Mouse (Mus musculus): ENCODE results near the gene Cyp4f17. TPM values are rescaled to one million over a fixed set of nuclear protein-coding genes. Genes with fewer than 3 reads are reported as not detected.
A peak's percentile ranks its signal among the peaks of the same experiment; 100 is the strongest.

Cyp4f17 gene
- 1 to 10 TPM; 3.6 to 5.1 TPM for total RNA-seq (2021)
- long read RNA-seq, experiment 1, partial matches to known transcripts = 0 of 4 reads
- long read RNA-seq, experiment 1, other reads (novel, unspliced or antisense) = 3 of 4 reads
- long read RNA-seq, experiment 2, partial matches to known transcripts = 1 of 1 reads
- long read RNA-seq, experiment 2, other reads (novel, unspliced or antisense) = 0 of 1 reads

DNA sequence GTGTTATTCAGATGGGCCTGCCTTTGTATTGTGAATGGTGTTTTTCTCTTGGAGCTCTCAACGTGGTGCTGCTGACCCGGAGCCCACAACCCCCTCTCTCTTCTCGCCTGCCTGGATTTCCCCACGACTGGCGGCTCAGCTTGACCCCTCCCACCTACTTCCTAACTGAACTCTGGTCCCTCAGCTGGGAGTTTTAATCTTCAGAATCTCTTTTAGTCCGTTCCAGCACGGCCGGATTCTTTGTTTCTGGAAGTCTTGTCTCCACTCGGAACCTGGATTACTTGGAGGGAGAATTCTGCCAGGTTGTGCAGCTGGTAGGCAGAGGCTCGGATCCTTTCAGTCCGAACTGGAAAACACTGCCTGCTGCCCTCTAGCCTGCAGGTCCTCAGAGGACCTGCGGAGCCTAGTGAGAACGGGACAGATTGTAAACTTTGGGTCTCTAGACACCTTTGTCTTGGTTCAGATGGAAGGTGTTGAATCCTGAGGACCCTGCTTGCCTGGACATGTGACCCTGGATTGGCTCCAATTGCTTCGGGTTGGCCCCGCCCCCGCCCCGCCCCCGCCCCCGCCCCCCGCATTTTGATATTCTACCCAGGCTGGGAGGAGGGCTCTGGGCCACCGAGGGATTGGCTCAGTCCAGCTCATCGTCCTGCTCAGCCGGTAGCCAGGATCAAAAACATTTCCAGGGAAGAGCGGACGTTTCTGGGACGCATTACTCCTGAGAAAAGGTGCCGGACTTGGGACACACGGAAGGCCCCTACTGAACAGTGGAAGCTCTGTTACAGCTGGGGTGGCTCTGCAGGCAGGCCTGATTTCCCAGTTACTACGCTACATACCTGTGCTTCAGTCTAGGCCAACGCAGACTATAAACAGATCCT is at the start of gene Cyp4f17:
Gene Cyp4f17 (plus strand): TSS at position 200 of the 878 bp plus-strand sequence.
- peak within 1 kb of the TSS; percentile 55 for H3K27ac ChIP-seq
- DNase-seq (ENCODE audit: extremely low spot score in 1 of 2, low spot score in 2 of 2) = no peak
- TF ChIP-seq CTCF (IDR thresholded peaks at IDR 0.05) = no peak
- H3K4me3 ChIP-seq = peak within 1 kb of the TSS; percentile 43
- intact Hi-C loops (cut with DNase I) = no loop called here

DNA sequence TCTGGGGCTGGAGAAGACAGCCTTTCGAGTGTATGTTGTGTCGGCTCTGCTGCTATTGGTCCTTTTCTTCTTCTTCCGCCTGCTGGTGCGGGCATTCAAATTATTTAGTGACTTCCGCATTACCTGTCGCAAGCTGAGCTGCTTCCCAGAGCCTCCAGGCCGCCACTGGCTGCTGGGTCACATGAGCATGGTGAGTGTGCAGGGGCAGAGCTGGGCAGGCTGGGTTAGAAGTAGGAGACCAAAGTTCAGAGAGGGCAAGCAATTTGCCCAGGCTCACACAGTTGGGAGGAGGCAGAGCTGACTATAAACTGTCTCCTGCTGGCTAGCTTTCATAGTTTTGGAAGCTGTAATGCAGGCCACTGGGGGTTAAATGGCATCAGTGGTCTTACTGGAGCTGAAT is 37.4 kb upstream of the Cyp4f17 start:
- H3K27ac ChIP-seq = no peak overlapping the region
- no peak overlapping the region for H3K4me3 ChIP-seq
- no peak for DNase-seq (ENCODE audit: extremely low spot score in 1 of 2, low spot score in 2 of 2)
- no peak for TF ChIP-seq CTCF (IDR thresholded peaks at IDR 0.05)
- intact Hi-C loops (cut with DNase I) = no loop called here

DNA sequence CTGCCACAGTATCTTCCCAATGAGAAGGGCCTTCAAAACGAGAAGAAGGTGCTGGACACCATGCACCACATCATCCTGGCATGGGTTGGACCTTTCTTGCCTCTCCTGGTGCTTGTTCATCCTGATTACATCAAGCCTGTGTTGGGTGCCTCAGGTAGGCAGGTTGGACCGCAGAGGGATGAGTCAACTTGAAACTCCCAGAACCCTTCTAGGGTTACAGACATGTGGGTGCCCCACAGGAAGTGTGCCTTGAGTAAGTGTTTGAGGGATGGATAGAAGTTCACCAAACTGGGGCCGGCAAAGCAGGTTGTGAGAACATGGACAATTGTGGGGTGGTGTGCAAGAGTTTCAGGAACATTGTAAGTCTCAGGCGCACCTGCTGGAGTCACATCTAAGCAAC is 35.1 kb upstream of the Cyp4f17 start:
- no peak for DNase-seq (ENCODE audit: extremely low spot score in 1 of 2, low spot score in 2 of 2)
- TF ChIP-seq CTCF (IDR thresholded peaks at IDR 0.05) = no peak
- Histone ChIP-seq H3K27ac (no peak overlapping the region), H3K4me3 (no peak overlapping the region)
- intact Hi-C loops (cut with DNase I) = no loop called here

DNA sequence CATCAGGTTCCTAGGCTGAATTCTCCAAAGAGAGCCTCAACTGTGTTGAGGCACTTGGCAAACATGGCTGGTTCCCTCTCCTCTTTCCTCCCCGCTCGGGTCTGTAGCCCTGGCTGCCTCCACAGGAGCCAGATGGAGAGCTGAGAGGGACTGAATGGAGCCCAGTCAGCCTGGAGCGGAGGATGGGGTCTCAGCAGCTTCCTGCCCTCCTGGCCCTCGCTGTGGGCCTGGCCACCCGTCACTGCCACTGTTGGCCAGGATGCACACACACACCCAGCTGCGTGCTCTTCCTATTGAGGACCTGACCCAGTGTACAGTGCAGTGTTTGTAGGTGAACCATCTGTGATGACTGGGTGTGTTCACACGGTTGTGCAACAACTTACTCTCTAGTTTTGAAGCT is 33.7 kb upstream of the Cyp4f17 start:
- H3K4me3 ChIP-seq = no peak overlapping the region
- intact Hi-C loops (cut with DNase I) = no loop called here
- no peak overlapping the region for H3K27ac ChIP-seq
- no peak for DNase-seq (ENCODE audit: extremely low spot score in 1 of 2, low spot score in 2 of 2)
- TF ChIP-seq CTCF (IDR thresholded peaks at IDR 0.05) = no peak

DNA sequence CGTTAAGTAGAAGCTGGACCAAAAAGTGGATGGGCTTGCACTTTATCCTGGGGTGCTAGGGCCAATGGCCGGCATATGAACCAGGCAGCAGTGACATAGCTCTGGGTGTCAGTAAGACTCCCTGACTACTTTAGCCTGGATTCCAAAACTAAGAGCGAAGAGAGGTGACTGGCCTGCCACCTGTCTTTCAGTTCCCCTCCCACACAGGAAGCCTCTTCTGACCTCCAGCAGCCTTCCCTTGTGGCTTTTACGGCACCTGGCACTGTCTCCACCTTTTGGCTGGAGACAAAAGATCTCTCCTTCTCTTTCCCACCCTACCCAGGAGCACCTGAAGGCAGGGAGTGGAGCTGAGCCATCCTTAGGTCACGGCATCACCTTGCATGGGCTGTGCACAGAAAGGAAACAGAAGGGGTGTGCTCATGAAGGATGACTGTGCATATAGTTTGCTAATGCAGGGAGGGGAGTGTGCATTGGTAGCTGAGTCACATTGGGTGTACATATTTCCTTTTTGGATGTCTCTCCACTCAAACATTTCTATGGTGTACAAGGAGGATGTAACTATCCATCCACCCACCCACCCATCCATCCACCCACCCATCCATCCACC is 30.8 kb upstream of the Cyp4f17 start:
- Histone ChIP-seq H3K27ac (no peak overlapping the region), H3K4me3 (no peak overlapping the region)
- DNase-seq (ENCODE audit: extremely low spot score in 1 of 2, low spot score in 2 of 2) = no peak

DNA sequence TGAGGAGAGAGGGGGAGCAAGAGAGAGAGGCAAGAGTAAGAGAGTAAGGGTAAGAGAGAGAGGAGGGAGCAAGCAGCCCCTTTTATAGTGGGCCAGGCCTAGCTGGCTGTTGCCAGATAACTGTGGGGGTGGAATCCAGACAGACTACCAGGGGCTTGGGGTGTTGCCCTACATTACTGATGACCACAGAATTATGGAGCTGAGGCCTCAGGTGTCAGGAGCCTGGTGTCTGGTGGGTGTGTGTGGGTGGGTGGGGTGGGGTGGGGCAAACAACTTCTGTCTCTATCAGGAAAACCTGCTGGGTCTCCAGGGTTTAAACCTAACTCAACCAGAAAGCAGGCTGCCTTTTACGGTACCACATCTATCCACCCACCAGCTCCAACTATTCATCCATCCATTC is 28.6 kb upstream of the Cyp4f17 start:
- DNase-seq (ENCODE audit: extremely low spot score in 1 of 2, low spot score in 2 of 2) = no peak
- intact Hi-C loops (cut with DNase I) = no loop called here
- H3K27ac ChIP-seq = no peak overlapping the region
- TF ChIP-seq CTCF (IDR thresholded peaks at IDR 0.05) = no peak
- H3K4me3 ChIP-seq = no peak overlapping the region

More for the DNA sequence above, 30.8 kb upstream of the Cyp4f17 start:
- no peak for TF ChIP-seq CTCF (IDR thresholded peaks at IDR 0.05)
- intact Hi-C loops (cut with DNase I) = no loop called here

DNA sequence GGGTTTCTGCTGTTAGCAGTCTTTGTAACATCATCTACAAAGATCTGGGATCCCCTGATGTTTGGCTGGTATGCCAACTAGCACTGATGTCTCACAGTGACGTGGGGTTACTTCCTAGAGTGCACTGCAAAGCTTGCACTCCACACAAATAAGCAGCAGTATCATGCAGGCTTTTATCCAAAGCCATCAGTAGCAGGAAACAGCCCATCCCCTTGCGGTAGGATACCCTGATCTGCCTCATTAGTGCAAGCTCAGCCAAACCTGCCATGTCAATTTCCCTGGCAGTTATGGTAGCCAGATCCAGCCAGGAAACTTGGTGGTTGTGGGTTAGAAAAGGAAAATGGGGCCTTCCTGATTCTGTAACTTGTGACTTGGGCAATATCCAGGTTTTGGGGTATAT is 27.1 kb upstream of the Cyp4f17 start:
- intact Hi-C loops (cut with DNase I) = no loop called here
- TF ChIP-seq CTCF (IDR thresholded peaks at IDR 0.05) = no peak
- Histone ChIP-seq H3K4me3 (no peak overlapping the region), H3K27ac (no peak overlapping the region)
- DNase-seq (ENCODE audit: extremely low spot score in 1 of 2, low spot score in 2 of 2) = no peak

DNA sequence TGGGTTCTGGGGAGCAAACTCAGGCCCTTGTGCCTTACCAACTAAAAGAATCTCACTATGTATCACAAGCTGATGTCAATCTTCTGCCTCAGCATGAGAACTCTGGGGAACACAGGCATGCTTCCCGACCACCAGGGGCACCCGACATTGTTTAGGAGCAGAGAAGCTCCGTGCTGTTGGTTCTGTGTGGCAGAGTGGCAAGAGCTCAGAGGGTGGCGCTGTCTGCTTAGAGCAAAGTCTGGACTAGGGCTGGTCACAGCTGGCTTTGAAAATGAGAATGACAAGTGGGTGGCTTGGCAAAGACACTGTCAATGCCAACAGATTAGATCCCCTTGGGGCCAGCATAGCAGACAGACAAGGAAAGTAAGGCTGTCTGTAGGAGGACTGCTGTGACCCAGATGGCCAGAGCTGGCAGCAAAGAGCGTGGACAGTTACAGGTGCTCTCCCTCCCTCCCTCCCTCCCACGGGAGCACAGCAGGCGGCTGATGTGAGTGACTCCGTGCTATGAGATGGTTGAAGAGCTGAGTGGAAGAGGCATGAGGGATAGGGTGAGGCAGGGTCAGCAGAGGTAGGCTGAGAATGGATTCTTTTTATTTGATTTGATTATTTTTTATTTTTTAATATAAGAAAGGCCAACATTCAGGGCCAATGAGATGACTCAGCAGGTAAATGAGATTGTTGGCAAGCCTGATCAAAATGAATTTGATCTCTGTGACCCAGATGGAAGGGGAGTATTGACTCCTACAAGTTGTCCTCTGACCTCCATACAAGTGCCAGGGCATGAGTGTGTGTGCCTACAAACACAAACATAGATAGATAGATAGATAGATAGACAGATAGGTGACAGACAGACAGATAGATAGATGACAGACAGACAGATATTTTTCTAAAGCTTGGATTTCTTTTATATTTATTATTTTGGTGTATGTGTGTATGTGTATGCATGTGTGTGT is 26.0 kb upstream of the Cyp4f17 start:
- intact Hi-C loops (cut with DNase I) = no loop called here

DNA sequence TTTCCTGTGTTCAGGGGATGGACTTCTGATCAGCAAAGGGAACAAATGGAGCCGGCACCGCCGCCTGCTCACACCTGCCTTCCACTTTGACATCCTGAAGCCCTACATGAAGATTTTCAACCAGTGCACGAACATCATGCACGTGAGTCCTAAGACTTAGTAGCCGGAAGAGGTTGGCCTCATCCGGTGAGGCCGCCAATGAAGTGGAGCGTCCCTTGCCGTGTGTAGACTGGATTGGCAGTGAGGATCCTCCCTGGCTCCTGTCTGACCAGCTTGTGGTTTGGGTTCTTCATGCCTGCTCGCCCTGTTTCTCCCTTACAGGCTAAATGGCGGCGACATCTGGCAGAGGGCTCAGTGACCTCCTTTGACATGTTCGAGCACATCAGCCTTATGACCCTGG is 24.1 kb upstream of the Cyp4f17 start:
- TF ChIP-seq CTCF (IDR thresholded peaks at IDR 0.05) = no peak
- Histone ChIP-seq H3K27ac (no peak overlapping the region), H3K4me3 (no peak overlapping the region)
- intact Hi-C loops (cut with DNase I) = no loop called here
- DNase-seq (ENCODE audit: extremely low spot score in 1 of 2, low spot score in 2 of 2) = no peak

More for the DNA sequence above, 26.0 kb upstream of the Cyp4f17 start:
- peak; percentile 22 for TF ChIP-seq CTCF (IDR thresholded peaks at IDR 0.05)
- H3K4me3 ChIP-seq = no peak overlapping the region
- DNase-seq (ENCODE audit: extremely low spot score in 1 of 2, low spot score in 2 of 2) = no peak
- no peak overlapping the region for H3K27ac ChIP-seq

DNA sequence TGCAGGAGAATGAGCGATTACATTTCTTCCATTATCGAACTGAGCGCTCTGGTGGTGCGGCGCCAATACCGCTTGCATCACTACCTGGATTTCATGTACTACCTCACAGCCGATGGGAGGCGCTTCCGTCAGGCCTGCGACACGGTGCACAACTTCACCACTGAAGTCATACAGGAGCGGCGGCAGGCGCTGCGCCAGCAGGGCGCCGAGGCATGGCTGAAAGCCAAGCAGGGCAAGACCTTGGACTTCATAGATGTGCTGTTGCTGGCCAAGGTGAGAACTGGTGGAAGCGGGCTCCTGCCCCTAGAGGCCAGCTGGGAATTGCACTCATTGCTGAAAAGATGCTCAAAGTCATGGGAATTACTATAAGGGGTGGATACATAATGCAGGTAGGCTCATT is 22.6 kb upstream of the Cyp4f17 start:
- TF ChIP-seq CTCF (IDR thresholded peaks at IDR 0.05) = peak; percentile 76
- intact Hi-C loops (cut with DNase I) = no loop called here
- no peak overlapping the region for H3K27ac ChIP-seq
- peak overlapping the region; percentile 9; the same call in 1 of the 2 replicates for H3K4me3 ChIP-seq
- DNase-seq (ENCODE audit: extremely low spot score in 1 of 2, low spot score in 2 of 2) = peak; percentile 44 to 49

DNA sequence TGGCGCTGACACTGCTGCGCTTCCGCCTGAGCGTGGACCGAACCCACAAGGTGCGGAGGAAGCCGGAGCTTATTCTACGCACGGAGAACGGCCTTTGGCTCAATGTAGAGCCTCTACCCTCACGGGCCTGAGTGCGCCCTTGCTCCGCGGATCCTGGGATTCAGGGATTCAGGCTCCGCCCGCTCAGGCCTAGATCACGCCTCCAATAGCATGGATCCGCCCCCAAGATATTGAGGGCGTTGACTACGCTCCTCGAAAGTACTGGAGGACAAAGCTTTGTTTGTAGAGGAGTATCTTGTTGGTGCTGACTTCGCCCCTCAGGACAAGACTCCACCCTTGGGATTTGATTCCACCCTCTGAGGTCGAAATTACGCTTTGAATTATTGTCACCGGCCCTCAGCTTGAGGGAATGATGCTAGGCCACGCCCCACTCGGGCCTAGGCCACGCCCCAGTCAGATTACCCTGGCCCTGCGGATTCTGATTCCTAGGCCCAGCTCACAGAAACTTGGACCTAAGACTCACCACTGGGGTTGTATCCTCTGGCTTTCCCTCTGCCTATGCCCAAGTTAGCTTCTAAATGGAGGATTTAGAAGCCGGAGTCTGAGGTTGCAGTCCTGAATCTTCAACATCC is 13.4 kb upstream of the Cyp4f17 start:
- peak overlapping the region; percentile 11; the same call in 1 of the 2 replicates for H3K4me3 ChIP-seq
- H3K27ac ChIP-seq = no peak overlapping the region
- intact Hi-C loops (cut with DNase I) = loop anchor here (5.0 kb wide), 1 partner anchor 60 kb away; no protein-coding TSS in a partner anchor
- DNase-seq (ENCODE audit: extremely low spot score in 1 of 2, low spot score in 2 of 2) = no peak
- no peak for TF ChIP-seq CTCF (IDR thresholded peaks at IDR 0.05)

All from left cerebral cortex, adult 2 months (tissue).